Mouse (Mus musculus): Measurements from ENCODE around the gene Stox2.
A peak's percentile ranks its signal among the peaks of the same experiment; 100 is the strongest.

Gene Stox2

GRCm38 (mm10) chr8:47351914-47352701, 94.1 kb downstream of the Stox2 start:
- DNase-seq: peak; percentile 31

GRCm38 (mm10) chr8:47349082-47349481, 97.1 kb downstream of the Stox2 start:
- DNase-seq: no peak

DNA sequence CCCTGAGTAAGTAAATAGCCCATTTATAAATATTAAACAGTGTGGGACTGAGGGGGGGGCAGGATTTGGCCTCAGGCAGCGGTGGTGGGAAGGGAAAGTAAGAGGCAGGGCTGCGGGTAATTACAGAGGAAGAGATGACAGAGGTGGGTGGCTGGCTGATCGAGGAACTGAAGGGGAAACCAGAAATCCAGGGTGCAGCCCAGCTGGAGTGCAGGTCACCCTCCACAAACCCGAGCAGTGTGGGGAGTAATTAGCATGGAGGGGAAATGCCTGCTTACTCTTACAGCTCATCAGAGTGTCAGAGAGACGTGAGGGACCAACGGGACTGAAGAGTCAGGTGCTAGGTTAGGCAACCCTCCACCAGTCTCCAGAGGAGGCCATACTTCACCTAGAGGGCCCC, 98.4 kb downstream of the Stox2 start:
- DNase-seq: no peak

DNA sequence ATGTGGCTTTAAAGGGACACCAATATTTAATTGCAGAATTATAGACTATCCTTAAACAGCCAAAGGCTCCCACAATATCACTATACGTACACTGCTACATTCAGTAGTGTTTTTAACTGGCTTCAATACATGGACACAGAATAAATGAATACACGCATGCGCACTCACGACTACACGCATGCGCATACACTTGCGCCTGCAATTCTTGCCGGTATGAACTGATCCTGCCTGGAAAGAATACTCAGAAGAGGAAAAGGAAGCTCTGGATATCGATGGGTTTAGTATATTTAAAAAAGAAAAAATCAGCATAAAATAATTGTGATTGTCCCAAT, 100.4 kb downstream of the Stox2 start:
- DNase-seq: no peak

- no peak for DNase-seq
Measured at GRCm38 (mm10) chr8:47345085-47345771, 100.9 kb downstream of the Stox2 start.

DNA sequence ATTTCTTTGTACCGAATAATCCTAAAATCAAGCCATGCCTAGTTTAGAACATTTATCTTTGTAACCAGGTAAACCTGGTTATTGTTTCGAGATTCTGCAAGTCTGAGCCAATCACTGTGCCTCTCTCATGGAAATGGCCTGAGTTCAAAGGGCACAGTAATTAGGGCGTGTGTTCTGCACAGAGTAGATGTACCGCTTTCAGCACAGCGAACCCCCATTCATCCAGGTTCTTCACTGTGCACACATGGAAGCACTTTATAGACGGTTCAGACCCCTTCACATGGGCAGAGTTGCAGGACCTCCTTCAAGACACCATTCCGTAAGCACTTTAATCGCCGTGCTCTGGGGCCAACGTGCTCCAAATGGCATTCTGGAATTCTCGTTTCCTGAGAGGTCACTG, 104.7 kb downstream of the Stox2 start:
- no peak for DNase-seq

DNA sequence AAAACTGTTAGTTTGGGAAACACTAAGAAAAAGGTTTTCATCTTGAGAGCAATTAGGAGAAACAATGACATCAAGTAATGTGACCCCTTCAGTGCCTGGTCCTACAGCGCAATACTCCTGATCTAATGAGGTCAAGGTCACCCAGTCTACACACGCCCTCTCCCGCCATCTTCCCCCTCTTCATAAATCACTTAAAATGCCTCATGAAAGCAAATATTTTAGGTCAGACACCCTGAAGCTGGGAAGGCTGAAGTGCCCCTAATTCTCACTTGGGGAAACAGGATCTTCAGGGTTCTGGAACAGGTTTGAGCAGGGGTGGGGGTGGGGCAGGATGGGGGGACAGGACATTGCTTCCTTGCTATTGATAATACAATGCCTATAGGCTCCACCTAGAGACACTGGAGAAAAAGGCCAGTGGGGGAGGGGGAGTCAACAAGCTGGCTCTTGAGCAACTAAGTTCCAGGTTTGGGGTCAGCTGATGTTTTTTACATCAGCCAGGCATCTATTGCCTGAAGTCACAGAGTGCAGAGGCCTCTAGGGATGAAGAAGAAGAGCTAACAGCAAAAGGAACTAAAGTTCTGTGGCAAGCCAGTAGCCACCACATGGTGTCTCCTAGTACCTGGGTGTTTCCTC, 107.4 kb downstream of the Stox2 start:
- DNase-seq: no peak

DNA sequence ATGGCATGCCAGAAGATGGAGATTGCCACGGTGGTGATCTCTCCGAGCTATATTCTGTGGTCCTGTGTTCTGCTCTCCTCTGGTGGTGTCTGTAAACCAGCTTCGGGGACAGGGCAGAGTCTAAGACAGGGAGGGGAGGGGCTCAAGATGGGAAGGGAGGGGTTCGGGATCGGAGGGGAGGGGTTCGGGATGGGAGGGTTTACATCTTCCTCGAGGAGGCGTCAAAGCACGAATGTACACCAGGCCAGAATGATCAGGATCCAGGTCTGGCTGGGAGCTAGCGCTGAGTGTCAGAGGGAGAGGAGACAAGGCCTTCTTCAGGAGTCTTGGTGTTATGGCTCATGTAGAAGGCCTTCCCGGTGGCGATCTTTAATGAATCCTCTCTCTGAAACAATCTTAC, 109.7 kb downstream of the Stox2 start:
- DNase-seq: no peak

DNA sequence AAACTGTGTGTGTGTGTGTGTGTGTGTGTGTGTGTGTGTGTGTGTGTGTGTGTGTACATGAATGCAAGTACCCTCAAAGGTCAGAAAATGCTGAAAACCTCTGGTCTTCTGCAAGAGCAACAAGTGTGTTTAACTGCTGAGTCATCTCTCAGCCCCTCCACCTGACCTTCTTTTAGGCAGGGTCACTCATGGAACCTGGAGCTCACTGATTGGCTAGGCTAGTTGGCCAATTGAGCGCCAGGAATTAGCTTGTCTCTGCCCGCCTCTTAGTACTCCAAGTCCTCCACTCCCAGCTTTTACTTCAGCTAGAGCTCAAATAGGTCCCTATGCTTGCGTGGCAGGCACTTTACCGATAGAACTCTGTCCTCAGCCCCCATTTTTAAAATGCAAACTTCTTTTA, 110.2 kb downstream of the Stox2 start:
- DNase-seq: no peak

DNA sequence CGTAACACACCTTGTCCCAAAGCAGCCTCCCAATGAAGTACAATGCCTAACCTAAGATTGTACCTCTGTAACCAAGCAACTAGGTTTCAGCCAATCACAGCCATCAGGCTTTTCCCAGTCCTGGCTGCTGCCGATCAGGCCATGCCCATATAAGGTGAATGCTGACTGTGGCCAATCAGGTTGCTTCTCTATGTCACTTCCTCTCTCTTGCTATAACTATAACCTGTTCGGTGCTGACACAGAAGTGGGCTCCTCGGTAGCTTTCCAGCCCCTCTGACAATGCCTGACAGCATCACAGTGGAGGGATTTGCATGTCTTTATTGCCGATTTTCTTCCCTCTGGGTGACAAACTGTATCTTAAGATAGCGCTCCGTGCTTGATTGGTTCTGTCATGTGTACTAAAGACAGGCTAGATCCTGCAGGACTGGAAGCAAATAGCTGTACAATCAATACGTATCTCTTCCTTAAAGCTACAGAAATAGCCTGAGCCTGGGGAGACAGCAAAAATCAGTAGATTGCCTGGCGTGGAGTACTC, 111.9 kb downstream of the Stox2 start:
- DNase-seq: peak; percentile 33

- no peak for DNase-seq
Measured at GRCm38 (mm10) chr8:47332941-47333340, 113.2 kb downstream of the Stox2 start.

- no peak for DNase-seq
Measured at GRCm38 (mm10) chr8:47330982-47331381, 115.2 kb downstream of the Stox2 start.

DNA sequence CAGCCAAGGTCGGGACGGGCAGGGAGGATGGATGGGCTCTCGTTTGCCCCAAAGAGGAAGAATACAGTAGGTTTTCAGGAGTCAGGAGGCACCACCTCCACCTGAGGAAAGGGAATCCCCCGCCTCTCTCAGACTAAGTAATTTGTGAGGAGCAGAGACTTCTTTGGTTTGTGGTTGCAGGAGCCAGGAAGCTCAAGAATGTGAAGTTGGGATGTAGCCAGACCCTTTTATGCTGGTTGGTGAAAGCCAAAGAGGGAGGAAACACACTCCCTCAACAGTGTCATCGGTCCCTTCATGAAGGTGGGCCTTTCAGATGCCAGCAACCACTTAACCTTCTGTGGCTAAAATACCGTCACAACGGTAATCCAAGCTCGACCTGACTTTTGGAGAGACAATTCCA, 119.8 kb downstream of the Stox2 start:
- peak; percentile 6 for DNase-seq

DNA sequence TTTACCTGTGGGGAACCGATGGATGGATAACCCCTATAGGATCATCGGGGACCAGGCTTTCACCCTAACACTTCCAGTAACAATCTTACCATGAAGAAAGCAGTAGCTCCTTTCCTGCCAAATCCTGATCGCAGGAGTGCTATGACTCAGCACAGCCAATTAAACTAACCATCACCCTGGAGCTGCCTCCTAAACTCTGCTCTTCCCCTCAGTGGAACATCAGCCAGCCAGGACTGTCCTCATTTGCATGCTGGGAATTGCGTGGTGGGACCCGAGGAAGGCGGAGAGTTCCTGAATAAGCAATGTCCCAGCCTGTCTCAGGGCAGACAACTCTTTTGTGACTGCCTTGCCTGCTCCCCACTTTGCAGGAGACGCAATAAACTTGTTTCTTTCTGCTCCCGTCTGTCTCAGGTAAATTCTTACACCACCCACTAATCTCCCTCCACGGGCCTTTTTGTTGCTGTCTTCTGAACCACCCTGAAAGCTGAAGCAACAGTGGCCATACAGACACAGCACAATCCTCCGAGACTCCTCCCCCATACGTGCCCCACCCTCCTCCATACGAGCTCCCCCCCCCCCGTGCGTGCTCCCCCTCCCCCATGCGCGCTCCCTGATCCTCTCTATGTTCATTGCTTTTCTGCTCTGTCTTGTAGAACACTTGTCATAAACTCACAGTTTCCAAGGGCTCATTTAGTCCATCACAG, 121.9 kb downstream of the Stox2 start:
- DNase-seq: no peak

- DNase-seq: no peak
Measured at GRCm38 (mm10) chr8:47321282-47321681, 124.9 kb downstream of the Stox2 start.

- DNase-seq: no peak
Measured at GRCm38 (mm10) chr8:47320707-47321106, 125.5 kb downstream of the Stox2 start.

DNA sequence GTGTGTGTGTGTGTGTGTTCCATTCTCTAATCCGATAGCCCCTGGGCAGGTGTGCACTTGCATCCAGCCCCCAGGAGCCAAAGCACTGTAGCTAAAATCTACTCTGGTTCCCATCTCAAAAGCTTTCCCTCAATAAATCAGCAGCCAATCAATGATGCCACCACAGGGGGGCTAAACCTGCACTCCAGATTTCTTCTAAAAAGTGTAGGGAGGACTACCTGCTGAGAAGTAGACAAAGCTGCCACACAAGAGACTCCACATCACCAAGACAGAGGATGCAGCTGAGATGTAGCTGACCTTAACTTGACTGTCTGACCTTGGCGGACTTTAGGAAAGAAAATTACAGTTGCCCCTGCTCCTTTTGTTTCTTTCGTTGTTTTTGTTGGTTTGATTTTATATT, 127.7 kb downstream of the Stox2 start:
- DNase-seq: no peak

DNA sequence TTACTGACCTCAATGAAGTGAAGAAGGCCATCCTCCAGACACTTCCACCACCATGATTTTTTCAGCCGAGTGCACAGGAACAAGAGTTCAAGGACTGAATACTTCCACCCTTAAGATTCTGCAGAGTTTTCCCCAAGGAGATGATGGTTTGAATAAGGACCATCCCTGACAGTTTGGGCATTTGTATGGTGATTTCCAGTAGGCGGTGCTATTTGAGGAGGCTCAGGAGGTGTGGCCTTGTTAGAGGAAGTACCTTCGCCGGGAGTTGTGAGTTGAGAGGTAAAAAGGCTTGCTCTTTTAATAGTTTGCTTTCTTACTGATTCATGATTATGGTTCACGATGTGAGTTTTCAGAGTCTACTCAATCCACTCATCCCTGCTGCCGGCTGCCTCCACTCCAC, 138.0 kb downstream of the Stox2 start:
- DNase-seq: no peak

GRCm38 (mm10) chr8:47306372-47306771, 139.8 kb downstream of the Stox2 start:
- no peak for DNase-seq

DNA sequence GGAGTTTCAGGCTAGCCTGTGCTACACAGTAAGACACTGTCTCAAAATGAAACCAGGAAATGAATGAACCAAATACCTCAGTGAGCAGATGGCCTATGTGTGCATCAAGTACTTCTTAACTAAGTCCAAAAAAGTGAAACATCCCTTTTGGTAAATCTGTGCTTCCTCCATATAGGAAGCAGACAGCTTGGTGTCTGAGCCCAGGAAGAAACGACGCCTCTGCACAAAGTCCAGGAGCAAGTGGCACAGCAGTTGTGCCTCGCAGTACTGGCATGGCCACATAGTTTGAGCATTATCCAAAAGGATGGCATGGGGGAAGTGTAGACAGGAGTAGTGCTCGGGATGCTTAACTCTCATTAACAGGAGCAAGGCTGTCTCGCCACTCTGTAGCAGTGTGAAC, 140.3 kb downstream of the Stox2 start:
- no peak for DNase-seq

GRCm38 (mm10) chr8:47298460-47298859, 147.7 kb downstream of the Stox2 start:
- no peak for DNase-seq

DNA sequence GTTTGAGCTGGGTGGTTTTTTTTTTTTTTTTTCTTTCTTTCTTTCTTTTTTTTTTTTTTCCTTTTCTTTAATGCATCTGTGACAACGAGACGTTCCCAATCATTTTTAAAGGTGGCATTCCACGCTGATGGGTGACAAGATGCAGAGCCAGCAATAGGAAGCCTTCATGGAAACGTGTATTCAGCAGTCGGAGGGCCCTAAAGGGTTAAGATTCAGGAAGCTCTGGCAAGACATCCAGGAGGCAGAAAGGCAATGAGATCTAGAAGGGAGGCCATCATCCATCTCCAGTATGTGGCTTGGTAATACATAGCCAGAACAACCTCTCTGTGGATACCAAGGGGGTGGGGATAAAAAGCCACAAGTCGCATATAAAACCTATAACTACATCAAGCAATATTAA, 156.5 kb downstream of the Stox2 start:
- DNase-seq: peak; percentile 5

DNA sequence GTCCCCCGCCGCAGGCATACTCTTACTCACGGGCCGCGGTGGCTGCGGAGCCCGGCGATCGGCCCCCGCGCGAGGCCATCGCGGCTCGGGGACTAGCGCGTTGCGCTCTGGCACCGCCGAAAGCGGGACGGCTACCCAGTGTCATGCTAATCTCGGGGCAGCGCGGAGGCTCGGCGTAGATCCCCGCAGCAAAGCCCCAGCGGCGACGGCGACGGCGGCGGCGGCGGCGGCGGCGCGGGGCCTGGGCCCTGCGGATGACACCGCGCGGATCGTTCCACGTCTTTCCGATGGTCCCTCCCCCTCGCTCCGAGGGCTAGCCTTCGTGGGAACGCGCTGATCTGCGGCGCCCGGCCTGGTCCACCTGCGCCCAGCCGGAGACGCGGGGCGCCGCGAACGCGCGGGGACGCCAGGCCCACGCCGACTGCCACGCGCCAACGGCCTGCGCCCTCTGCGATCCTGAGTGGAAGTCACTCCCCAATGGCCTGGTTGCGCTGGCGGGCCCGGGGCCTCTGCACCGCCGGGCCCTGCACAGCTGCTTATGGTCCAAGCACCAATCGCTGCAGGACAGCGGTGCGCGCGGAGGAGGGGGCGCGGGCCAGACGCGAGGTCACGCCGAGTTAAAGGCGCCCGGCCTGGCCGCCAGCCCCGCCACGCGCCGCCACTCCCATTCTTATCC, 157.2 kb downstream of the Stox2 start:
- DNase-seq: peak; percentile 77
